Mouse (Mus musculus) ES-Bruce4 (cell line): ENCODE data around the gene Shroom3.

Experiments used
- CTCF ChIP-seq: IDR thresholded peaks from one replicate; pipeline ENCODE4 v1.8.1; 2011; ENCODE audit warnings: low read depth, low read length
- POLR2A ChIP-seq: IDR thresholded peaks from one replicate; pipeline ENCODE4 v1.8.1; 2011; ENCODE audit warnings: low read length; ENCODE audit not compliant: insufficient read depth

GRCm38 (mm10) chr5:92964691-92965090 lies 281.5 kb downstream of the Shroom3 start:
- TF ChIP-seq POLR2A (no peak), CTCF (no peak)
